Mouse (Mus musculus) T-helper 1 cell (primary cell): ENCODE measurements around the gene Muc1.

Experiments
- in situ Hi-C: fragments of 300-600 bp; cut with MboI, MseI; formaldehyde crosslinking; loops from one replicate; pipeline ENCODE4 v1.15.1; 2025; ENCODE audit warnings: high pct_unique_total_duplicates

Muc1 gene

DNA sequence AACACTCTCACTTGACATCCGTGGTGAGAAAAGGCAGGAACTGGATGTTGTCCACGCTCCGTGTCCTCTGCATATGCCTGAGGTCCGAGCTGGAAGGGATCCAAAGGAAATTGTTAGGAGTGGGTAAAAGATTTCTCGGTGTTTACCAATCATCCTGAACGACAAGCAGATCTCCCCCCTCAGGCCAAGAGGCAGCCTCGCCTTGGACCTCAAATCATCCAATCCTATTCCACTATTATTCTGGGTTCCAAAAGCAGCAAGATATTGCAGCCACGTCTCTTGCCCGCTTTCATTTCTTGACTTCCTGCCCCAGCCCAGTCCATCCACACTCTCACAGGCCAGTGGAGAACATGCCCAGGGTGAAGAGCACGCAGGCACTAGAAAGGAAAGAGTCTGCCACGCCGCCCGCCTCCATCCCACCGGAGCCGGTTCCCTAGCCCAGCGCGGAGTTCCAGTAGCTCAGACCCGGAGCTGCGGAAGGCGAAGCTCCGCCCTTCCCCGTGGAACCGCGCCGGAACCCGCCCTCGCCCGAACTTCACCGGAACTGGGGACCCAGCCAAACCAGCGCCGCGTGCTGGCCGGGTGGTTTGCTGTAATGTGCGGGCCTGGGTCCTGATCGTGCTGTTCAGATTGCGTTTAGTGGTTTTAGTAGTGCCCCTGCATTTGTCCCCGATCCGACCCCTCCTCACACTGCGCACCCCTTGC is 41.3 kb downstream of the Muc1 start, which contains the start of gene Slc50a1:
TSS of gene Slc50a1 (minus strand) at position 520 of the 705 bp plus-strand sequence.
- in situ Hi-C loops = no loop called here

DNA sequence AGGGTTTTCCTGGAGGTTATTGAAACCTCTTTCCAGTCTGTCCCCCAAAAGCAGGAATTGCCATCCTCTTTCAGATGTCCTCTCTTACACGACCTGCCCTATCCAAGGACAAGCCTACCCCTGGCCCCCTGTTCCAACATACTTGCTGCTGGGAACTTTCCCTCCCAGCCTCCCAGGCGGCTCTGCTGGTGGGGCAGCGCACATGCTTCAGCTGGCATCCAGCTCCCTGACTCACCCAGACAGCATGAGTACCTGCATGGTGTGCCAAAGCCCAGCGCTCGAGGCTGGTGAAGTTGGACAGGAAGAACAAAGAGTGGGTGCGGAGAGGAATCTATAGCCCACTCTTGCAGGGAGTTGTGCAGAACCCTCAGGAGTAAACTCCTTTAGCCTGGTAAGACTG is 42.0 kb downstream of the Muc1 start:
- in situ Hi-C loops = no loop called here

DNA sequence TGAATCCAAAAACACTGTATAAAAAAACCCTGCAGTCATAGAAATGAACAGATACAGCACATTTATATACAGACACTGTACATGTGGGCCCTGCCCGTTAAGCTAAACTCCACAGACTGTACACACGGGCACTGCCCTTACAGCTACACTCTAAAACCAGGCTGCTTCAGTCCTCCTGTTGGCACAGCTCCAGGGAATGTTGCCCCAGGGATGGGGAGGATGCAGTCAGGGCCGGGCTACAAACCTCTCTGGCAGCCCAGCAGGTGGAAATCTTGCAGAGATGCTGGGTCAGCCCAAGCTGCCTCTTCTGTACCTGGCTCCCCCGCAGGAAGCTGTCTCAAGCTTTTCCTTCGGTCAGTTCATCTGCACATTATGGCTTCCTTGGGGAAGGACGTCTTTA is 42.9 kb downstream of the Muc1 start:
- in situ Hi-C loops = no loop called here

DNA sequence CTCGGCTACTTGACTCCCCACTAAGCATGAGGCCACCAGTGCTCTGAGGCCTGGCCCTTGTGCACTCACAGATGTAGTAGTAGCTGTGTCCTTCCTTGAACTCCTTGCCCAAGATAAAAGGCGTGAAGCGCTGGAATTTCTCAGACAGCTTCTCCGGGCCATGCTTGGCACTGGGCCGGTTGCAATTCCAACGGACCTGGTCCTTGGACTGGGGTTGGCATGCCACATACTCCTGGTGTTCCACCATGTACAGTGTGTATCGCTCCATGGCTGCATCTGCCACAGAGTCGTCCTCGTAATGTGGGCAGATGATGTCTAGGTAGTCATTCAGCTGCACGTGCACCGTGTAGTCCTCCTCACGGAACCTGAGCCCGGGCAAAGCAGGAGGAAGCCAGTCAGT is 47.2 kb downstream of the Muc1 start:
- in situ Hi-C loops = no loop called here

DNA sequence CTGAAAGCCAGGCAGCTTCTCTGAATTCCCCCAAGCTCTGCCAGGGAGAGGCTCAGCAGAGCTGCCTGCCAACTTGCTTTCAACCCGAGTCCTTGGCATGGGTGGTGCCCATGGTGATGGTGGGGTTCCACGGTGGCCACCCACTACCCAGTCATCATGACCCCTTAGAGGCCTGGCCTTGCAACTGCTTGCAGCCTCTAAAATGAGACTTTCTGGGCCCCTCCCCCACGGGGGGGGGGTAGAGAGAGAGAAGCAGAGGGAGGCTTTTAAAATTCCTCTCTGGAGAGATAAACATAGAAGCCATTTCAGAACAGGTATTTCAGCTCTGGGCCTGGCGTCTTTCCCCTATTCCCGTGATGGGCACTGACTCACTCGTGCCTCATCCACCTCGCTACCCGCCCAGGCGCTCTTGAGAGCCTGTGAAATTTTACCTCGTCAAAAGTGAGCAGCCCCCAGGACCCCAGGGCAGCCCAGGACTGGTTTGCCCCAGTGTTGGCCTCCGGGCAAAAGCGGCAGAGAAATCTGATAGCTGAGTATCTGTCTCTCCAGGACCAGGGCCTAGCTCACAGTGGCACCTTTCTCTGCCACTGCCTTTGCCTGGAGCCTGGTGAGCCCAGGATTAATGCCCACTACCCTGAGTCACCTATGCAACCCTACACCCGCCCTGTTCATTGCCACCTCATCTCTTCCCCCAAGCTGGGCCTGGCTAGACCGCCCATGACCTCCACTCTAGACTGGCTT is 48.6 kb downstream of the Muc1 start:
- in situ Hi-C loops = no loop called here

DNA sequence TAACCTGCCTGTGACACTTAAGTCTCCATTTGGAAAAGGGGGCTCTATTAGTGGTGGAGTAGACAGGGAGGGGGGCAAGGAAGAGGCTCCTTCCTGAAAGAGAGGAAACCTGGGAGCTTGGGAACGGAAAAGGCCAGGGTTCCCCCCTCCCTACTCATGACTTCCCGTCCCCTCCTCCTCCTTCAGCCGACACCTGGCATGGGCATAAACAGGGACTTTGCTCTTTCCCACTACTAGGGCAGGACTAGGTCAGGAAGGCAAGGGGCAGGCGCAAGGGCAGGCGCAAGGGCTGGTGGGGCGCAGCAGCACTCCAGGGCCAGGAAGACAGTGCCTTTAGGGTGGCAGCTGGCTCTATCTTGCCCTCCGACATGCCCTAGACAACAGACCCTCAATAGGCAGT is 49.2 kb downstream of the Muc1 start:
- in situ Hi-C loops = no loop called here

DNA sequence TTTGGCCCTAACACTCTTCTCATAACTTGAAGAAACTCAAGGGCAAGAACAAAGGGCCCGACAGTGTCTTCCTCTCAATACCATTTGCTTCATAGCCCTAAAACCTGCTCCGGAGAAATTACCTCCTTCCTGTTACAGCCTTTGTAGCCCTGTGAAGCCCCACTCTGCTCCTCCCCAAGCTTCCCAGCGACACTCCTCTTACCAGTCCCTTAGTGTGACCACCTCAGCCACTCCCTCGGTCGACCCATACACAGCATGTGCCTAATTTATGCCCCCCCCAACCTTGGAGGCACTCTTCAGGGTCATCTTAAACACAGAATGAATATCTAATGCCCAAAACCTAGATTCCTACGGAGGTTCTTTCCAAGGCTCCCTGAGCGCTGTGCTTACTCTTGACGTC is 49.8 kb downstream of the Muc1 start:
- in situ Hi-C loops = no loop called here

DNA sequence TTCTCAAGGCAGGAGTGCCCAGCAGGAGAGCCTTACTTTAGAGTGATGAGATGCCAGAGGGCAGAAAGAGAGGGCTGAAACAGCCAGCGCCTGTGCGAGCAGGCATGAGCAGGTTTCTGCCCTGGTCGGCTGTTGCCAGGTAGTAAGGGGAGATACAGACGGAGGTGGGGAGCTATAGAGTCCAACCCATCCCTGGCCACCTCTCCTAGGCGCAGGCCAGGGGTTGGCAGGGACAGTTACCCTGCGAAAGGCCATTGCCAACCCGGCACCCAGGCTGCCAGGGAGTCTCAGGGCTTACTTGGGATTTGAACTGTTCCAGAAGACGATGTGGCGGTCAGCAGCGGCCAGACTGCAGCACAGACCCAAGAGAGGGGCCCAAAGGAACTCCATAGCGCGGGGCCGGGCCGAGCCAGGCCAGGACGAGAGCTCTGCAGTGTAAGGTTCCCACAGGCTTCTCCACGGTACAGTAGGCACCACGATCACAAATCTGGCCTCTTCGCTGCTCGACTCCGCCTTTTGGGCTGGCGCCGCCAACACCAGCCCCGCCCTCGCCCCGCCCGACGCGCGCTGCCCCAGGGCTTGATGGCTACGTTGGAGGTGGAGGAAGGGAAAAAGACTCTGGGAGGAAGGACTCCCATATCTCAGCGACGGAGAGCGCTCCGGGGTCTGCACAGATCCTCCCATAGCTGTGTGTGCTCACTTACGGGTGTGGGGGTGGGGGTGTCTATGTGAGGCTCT is 50.5 kb downstream of the Muc1 start:
- in situ Hi-C loops = no loop called here

DNA sequence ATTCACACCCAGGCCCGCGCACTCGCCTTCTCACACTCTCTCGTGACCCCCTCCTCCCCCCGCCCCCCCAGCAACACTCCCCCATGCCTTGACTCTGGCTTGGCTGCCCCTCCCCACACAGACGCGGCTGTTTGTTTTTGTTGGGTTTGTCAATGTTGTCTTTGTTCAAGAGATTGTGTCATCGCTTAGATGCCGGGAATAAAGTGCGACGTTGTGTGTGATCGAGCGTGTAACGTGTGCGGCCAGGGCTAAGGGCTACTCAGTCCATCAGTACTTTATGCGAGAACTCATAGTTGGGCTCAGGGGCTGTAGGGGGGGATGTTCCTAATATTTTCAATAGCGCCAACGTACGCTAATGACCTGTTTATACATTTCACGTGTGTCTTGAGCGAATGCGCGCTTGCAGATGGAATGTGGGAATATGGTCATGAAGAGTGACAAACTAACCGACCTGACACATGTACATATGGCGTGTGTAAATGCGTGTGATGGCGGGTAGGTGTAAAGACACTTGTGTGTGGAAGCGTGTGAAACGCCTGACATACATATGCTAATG is 51.3 kb downstream of the Muc1 start:
- in situ Hi-C loops = loop anchor here (5.0 kb wide), 1 partner anchor 33 kb away; the partner anchor contains the start of genes Krtcap2 and Trim46

DNA sequence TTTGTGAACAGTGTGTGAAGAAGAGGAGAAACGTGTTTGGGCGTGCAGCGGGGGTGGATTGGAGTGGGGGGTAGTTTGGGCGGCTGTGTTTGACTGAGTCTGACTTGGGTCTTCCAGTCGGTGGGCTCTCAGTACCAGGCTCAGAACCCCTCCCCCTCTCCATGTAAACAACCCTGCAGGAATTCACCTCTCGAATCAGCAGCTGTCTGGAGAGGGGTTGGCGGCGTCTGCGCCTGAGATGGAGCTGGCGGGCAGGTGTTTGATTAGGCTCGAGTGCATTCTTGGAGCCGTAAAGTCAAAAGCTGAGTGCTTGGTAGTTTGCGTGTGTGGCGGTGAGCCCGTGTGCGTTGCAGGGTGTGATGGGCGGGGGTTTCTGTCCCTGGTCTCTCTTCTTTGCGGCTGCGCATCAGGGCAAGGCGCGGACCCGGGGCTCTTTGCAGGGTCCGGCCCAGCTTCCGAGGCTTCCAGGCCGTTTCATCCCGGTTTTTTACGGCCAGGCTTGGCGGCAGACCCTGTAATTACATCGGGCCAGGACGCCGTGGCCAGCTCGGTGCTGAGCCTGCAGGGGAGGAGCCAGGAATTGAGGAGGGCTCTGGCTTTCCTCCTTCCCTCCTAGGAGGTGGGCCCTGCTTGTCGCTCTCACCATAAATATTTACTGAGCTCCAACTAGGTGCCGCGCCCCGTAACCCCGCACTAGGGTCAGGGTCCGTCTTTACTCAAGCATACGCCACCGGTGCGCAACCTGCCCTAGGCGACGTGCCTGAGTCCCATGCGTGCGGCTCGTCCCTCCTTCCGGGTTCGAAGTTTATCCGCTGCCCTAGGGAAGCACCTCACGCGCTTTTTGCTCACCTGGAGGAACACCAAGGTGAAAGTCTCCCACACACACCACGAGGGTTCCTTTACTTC is 52.0 kb downstream of the Muc1 start, which contains the start of gene Efna1:
TSS of gene Efna1 (minus strand) at position 537 of the 906 bp plus-strand sequence.
- in situ Hi-C loops = loop anchor here (5.0 kb wide), 1 partner anchor 34 kb away; the partner anchor contains the start of genes Krtcap2 and Trim46

DNA sequence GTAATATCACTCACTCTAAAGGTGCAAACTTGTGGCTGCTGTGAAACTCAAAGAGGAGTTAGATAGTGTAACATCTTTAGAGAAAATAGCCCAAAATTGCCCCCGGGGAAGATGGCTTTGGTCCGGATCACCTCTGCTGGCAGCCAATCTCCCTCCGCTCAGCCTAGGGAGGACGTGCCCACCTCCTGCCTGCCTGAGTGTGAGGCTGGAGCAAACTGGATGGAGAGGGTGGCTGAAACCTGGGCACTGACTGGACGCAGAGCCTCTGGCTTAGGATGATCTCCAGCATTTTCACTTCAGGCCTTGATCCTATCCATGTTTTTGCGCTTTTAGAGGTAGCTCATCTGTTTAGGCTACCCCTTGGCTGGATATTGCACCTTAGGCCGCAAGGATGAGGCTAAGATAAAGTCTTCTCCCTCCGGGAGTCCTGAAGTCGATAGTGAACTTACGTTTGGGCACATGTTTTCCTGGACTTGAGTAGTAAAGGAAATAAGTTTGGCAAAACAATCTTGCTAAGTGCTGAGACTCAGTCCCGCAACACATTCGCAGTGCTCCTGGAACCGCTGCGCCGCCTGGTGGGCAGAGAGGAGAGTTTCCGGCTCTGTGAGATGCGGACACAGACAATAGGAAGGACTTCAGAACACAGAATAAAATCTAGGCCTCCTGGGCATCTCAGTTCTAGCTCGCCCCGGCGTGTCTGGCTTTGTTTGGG is 52.9 kb downstream of the Muc1 start:
- in situ Hi-C loops = loop anchor here (5.0 kb wide), 1 partner anchor 34 kb away; the partner anchor contains the start of genes Krtcap2 and Trim46

DNA sequence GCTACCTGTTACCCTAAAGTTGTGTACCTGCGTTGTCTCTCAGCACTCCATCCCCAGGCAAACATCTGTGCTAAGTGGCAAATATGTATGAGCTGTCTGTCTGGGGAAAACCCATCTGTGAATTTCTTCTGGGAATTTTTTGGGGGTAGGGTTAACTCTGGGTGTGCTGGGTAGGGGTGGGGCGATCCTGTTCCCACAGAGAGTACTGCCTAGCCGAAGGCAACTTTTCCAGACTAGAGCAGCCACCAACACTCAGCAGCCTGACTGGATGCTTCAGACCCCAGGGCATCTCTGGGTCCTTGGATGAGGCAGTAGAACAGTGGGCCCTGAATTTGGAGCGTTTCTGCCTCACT is 53.4 kb downstream of the Muc1 start:
- in situ Hi-C loops = loop anchor here (5.0 kb wide), 1 partner anchor 35 kb away; the partner anchor contains the start of genes Krtcap2 and Trim46
